ENCODE assay signal across 25 mouse cellular contexts in the genomic region with DNA sequence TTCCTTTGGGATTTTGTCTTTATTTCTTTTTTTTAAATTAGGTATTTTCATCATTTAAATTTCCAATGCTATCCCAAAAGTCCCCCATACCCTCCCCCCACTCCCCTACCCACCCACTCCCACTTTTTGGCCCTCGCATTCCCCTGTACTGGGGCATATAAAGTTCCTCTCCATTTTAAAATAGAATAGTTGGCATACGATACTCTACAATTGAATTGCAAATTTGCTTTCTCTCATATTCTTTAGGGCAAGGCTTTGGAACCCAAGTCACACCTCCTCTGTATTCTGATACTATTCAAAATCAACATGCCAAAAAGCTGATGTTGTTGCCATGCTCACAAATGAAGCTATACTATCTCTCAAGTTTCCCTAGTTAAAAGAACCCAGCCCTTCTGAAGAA.
"Had no signal": no experiment of that assay in that cellular context is flagged by ENCODE, and none has a peak within 500 bp of the region (broad histone marks: within the 10 kb centered on the region; RNA-seq: fewer than 3 reads in every experiment).

No protein-coding gene starts in this region.

- H3K4me2 ChIP-seq: heart, embryonic 11.5 days; heart, embryonic 13.5 days; heart, embryonic 15.5 days; kidney, embryonic 15.5 days; limb, embryonic 13.5 days; limb, embryonic 15.5 days; liver, embryonic 12.5 days had no signal

- H3K36me3 ChIP-seq: heart, embryonic 13.5 days; heart, embryonic 15.5 days; kidney, embryonic 15.5 days; limb, embryonic 13.5 days; limb, embryonic 15.5 days; liver, embryonic 12.5 days had no signal

- DNase-seq: gastrocnemius, postnatal 14 days; gastrocnemius, postnatal 36 days; heart, adult 11 months; heart, adult 2 months; heart, postnatal 14 days; heart, postnatal 36 days; kidney, adult 11 months; kidney, adult 2 months; kidney, adult 9 months; kidney, postnatal 14 days; kidney, postnatal 36 days; layer of hippocampus, adult 9-11 months; layer of hippocampus, postnatal 36 days; left cerebral cortex, postnatal 4 days had no signal

- H3K9me3 ChIP-seq: heart, embryonic 13.5 days; heart, embryonic 15.5 days; kidney, embryonic 15.5 days; limb, embryonic 13.5 days; limb, embryonic 15.5 days; liver, embryonic 12.5 days had no signal

- H3K9ac ChIP-seq: heart, embryonic 13.5 days; heart, embryonic 15.5 days; kidney, embryonic 15.5 days; limb, embryonic 13.5 days; limb, embryonic 15.5 days; liver, embryonic 12.5 days; liver, embryonic 14.5 days had no signal

- ATAC-seq: hindbrain, postnatal 0 days; intestine, embryonic 16.5 days; liver, embryonic 12.5 days had no signal

- H3K4me3 ChIP-seq: heart, adult 2 months; heart, embryonic 13.5 days; heart, embryonic 15.5 days; kidney, embryonic 15.5 days; limb, embryonic 13.5 days; limb, embryonic 15.5 days; liver, embryonic 12.5 days had no signal

- H3K4me1 ChIP-seq: heart, embryonic 13.5 days; heart, embryonic 15.5 days; kidney, embryonic 15.5 days; limb, embryonic 13.5 days; limb, embryonic 15.5 days; liver, embryonic 12.5 days had no signal

- H3K27me3 ChIP-seq: heart, embryonic 13.5 days; heart, embryonic 15.5 days; kidney, embryonic 15.5 days; limb, embryonic 13.5 days; limb, embryonic 15.5 days; liver, embryonic 12.5 days had no signal

- H3K27ac ChIP-seq: heart, adult 2 months; heart, embryonic 13.5 days; heart, embryonic 15.5 days; hindbrain, postnatal 0 days; kidney, embryonic 15.5 days; kidney, postnatal 0 days; limb, embryonic 13.5 days; limb, embryonic 15.5 days; liver, embryonic 12.5 days; liver, embryonic 14.5 days had no signal
